Mouse (Mus musculus) testis, postnatal 10 days (tissue): ENCODE measurements around the gene S100a11.
"Not testable (repeated sequence)": the region's sequence is repeated elsewhere in the genome, so short reads cannot be mapped to it uniquely, and the experiment has no call there.

ENCODE experiments used
- DNase-seq: peaks from one replicate; pipeline ENCODE4 v3.0.0; 2021; ENCODE audit warnings: low spot score

Gene S100a11

DNA sequence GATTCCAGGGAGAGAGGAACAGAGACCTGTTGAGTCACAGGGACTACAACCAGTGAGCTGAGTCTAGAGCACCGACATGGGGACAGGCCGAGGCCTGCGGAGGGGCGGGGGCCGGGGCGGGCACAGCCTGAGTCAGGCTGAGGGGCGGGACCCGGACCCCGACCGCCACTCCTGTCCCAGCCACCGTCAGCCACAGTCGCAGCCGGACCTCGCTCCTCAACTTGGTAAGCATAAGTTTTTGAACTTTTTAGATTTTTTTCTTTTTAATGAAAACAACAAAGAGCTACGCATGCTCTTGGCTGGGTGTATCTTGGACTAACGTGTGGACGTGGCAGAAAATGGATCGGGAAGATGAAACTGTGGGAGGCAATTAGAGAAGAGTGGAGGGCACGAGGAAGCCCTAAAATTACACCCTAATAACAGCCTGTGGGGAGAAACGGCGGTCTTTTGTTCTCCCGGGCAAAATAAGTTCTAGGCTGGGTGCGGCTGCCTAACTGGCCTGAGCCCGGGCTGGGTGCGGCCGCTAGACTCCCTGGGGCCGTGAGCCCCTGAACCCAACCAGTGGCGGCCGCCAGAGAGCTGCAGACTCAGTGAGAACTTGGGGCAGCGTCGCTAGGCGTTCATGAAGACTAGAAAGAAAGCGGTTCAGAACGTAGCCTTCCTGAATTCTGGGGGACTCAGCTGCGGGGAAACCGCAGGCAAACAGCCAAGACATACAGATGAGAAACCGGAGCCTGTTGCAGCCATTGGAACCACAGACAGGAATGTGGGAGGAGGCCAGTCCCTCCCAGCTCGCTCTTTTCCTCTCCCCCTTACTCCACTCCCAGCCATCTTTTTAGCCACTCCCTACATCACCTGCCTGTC lies at the start of gene S100a11:
S100a11 (plus strand) TSS at position 159 of the 864 bp plus-strand sequence.
- peak; percentile 78 for DNase-seq

- DNase-seq = no peak
These were observed 40.2 kb upstream of the S100a11 start for GRCm38 (mm10) chr3:93480053-93480452.

DNA sequence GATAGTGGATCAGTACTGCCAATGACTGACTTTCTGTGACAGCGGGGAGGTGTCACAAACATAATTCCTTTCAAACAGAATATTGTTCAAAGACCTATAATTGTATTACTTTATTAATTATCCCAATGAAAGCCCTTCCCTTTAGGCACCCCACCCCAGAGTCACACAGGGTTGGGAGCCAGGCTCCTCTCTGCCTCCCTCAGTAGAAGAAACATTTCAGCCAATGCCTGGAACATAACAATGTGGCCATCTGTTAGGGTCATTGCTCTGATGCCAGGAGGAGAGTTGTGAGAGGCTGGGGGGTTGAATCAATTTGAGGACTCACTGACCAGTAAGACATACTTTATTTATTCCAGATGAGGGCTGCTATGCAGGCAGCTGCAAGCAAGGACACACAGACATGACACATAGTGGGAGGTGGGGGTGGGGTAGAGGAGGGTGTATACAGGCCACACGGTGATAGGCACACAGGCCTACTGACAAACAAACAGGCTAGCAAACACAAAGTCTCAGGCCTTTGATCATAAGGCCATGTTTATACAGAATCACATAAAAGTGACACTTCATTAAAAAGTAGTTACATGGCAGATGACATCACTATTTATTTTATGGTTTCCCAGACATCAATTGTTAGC lies 38.2 kb upstream of the S100a11 start:
- no peak for DNase-seq

DNA sequence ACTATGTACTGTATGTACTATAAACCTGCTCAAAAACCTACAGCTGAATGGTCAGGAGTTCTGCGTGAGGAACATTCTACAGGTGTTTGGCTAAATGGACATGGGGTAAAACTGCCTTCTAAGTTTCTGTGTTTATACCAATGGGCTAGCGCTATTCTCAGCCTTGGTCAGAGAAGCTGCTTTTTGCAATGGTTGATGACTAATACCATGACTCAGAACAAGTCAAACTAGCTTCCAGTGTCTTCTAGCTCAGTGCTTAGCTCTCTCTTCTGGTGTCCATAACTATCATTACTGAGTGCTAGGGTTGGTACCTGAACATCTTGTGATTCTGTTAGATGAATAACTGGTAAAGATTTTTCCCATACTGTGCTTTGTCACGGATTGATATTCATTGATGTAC lies 34.7 kb upstream of the S100a11 start:
- DNase-seq = no peak

GRCm38 (mm10) chr3:93488541-93488940 lies 31.7 kb upstream of the S100a11 start:
- no peak for DNase-seq

- no peak for DNase-seq
These were observed 28.1 kb upstream of the S100a11 start for GRCm38 (mm10) chr3:93492176-93492575.

- DNase-seq = peak; percentile 42
These were observed 26.3 kb upstream of the S100a11 start for GRCm38 (mm10) chr3:93493992-93494391.

DNA sequence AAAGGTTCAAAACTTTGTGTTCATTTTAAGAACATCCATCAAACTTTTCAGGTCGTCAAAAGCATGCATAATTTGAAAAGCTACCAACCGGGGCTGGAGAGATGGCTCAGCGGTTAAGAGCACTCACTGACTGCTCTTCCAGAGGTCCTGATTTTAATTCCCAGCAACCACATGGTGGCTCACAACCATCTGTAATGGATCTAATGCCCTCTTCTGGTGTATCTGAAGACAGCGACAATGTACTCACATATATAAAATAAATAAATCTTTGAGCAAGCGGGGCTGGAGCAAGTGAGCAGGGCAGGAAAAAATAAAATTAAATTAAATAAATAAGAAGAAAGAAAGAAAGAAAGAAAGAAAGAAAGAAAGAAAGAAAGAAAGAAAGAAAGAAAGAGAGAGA lies 25.5 kb upstream of the S100a11 start:
- not testable (repeated sequence) for DNase-seq

GRCm38 (mm10) chr3:93497131-93497530 lies 23.2 kb upstream of the S100a11 start:
- no peak for DNase-seq

- no peak for DNase-seq
These were observed 21.2 kb upstream of the S100a11 start for GRCm38 (mm10) chr3:93499129-93499528.

DNA sequence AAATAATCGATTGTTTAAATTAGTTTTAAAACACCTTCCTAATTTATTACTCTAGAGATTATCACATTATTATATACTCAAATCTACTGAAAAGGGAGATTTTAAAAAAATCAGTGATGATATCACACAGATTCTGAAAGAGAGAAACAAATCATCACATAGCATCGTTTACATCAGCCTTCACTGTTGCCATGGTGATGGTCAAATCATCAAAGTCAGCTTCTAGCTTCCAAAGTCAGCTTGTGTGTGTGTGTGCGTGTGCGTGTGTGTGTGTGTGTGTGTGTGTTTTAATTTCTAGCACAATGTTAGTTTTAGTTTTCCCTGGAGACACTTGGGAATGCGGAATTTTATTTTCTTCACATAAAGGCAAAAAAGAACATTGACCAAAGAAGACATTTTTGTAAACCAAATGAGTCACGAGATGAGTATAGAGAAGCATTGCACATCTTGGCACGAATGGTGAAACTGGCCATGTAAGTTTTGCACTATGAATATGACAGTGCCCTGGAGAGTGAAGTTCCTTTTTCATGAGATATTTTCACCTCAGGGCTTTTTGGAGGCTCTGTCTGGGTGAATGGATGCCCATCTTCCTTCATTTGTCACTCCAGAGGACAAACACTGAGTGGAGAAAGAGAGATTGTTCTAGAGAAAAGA lies 15.6 kb upstream of the S100a11 start:
- DNase-seq = no peak

- DNase-seq = peak; percentile 55
These were observed 14.1 kb upstream of the S100a11 start for GRCm38 (mm10) chr3:93505960-93506863.

DNA sequence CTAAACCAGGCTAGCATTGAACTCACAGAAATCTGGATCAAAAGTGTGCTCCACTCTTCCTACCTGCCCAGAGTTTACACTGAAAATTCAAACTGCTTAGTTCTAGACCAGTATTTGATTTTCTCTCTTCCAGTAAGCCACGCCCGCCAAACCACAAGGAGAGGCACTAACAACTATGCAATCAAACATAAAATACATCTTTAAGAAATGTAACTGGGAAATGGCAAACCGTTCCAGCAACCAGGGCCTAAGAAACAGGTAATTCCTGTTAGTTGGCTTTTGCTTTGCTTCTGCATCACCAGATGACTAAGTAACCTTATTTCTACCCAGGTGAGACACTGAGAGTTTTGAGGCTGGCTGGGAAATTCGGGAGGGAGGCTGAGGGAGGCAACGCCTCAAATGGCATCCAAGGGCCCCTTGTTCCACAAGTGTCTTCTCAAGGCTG lies 13.4 kb upstream of the S100a11 start:
- no peak for DNase-seq

DNA sequence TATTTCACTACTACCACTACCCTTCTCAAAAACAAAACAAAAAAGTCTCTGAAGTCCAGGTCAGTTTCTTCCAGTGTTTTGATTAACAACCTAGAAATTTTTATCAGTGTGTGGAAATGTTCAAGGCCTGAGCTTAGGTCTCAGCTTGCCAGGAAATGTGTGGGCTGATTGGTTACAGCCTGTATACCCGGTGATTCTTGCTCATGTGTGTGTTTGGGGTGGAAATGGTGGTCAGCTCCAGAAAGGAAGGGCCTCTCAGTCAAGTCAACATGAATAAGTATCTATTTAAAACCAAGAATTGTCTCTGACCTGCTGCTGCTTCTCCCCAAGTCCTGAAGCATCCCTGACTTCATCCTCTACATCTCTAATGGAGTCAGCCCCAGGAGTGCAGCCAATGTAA lies 11.0 kb upstream of the S100a11 start:
- DNase-seq = no peak

DNA sequence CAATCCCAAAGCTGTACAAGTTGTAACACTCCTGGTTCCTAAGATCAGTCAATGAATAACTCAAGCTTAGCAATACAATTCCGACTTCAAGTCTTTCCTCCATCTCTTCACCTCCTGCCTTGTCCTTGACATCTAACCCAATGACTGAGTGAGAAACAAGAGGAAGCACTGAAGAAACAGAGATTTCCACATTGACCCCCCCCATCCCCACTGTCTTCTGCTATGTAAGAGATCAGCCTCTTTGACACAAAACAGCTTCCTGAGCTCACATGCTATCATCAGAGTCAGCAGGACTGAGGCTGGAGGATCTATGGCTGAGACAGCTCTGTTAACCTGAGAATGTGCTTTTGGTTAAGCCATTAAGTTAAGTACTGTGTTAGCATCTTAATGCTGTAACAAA lies 9.3 kb upstream of the S100a11 start:
- no peak for DNase-seq

- no peak for DNase-seq
These were observed 8.5 kb upstream of the S100a11 start for GRCm38 (mm10) chr3:93511801-93512200.

DNA sequence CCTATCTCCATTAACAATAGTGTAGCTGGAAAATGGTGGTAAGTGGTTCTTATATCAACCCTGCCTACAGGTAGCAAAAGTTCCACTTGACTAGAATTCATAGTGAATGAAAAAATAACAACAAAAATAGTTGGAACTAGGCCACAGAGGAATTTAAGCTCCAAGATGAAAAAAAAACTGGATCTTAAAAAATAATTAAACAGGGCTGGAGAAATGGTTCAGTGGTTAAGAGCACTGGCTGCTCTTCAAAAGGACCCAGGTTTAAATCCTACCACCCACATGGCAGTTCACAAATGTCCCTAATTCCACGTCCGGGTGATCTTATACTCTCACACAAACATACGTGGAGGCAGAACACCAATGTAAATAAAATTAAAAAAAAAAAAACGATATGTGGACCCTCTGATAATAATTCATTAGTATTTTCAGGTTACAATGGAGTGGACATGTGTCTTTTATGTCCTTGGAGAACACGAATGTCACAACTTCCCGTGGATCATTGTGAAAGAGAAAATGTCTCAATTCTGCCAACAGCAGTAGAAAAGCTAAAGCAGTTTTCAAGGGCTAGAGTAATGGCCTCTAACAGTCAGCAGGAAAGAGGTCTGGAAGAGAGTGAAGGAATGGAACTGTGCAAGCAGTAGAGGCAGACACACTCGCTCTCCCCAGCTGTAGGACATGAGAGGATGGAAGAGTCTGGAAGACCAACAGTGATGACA lies 7.7 kb upstream of the S100a11 start:
- no peak for DNase-seq

GRCm38 (mm10) chr3:93514628-93515027 lies 5.7 kb upstream of the S100a11 start:
- no peak for DNase-seq

- DNase-seq = no peak
These were observed 2.9 kb upstream of the S100a11 start for GRCm38 (mm10) chr3:93517343-93517742.

- DNase-seq = no peak
These were observed 395 bp upstream of the S100a11 start for GRCm38 (mm10) chr3:93519856-93520329.

DNA sequence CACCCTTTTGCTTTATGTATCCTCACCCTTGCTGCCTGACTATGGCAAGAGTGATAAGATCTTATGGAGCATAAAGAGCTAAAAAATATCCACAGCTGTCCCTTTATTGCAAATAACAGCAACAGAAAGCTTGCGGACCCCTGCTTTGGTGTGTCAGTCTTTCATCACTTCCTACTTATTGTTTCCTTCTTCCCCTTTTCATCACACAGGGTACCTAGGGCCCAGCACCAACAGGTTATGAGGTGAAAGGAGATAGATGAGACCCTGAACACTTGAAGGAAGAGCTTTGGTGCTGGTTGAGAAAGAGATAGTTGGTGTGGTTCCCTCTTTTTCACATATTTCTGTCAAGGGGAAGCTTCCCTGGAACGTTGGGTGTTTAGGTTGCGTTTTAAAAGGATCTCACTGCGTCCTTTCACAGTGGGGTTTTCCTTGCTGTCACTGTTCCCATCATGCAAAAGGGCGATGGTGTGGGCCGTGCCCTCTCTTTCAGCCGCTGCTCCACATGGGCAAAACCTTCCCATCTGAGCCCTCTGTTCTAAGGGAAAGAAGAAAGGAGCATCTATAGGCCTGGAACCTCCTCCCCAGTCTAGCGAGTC lies 1.3 kb downstream of the S100a11 start:
- DNase-seq = no peak
